Mouse (Mus musculus): Measurements from ENCODE around the gene Rasal1. TPM values are rescaled to one million over a fixed set of nuclear protein-coding genes. Genes with fewer than 3 reads are reported as not detected.

The Rasal1 gene
- total and polyA plus RNA-seq, 3 experiments = 0.33 TPM; not detected in 2

DNA sequence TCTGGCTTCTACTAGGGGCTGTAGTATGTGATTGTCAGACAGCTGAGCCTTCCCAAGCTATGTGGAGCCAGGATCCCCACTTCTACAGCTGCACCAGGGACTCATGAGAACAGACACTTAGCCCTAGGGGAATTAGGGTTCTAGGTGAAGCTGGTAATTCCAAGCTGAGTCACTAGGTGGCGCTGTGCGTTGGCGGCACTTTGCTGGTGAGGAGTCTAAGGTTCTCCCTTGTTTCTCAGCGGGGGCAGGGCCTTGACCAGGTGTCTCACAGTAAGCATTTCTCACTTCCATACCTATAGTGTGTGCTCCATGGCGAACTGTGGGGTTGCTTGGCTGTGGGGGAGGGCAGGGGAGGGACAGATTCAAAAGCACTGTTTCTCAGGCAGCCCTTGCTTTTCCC, 29.4 kb upstream of the Rasal1 start:
- Histone ChIP-seq H3K4me3 (no peak overlapping the region), H3K27ac (no peak overlapping the region), H3K4me1 (ENCODE audit: control insufficient read depth, insufficient read depth, low read length) (no peaks in the 10 kb centered on the region), H3K9ac (ENCODE audit: low read depth, low read length) (no peak overlapping the region), H3K79me2 (replicated peaks; ENCODE audit: control insufficient read depth, insufficient read depth, low read length) (no peaks in the 10 kb centered on the region; the same call in 1 of the 2 replicates), H3K27me3 (ENCODE audit: control insufficient read depth, insufficient read depth, low read length) (no peaks in the 10 kb centered on the region), H3K36me3 (ENCODE audit: control insufficient read depth, insufficient read depth, low read length) (no peaks in the 10 kb centered on the region)
- intact Hi-C loops (cut with DNase I) = loop anchor here (2.0 kb wide), 1 partner anchor 96 kb away; no protein-coding TSS in a partner anchor
- DNase-seq = peak; percentile 45 to 70
- TF ChIP-seq CTCF (IDR thresholded peaks at IDR 0.05) (peak; percentile 82), POLR2A (IDR thresholded peaks at IDR 0.05; ENCODE audit: insufficient read depth, low read depth, low read length) (no peak)
- WGBS = 25% methylated on average over 5 of the region's 5 CpGs

DNA sequence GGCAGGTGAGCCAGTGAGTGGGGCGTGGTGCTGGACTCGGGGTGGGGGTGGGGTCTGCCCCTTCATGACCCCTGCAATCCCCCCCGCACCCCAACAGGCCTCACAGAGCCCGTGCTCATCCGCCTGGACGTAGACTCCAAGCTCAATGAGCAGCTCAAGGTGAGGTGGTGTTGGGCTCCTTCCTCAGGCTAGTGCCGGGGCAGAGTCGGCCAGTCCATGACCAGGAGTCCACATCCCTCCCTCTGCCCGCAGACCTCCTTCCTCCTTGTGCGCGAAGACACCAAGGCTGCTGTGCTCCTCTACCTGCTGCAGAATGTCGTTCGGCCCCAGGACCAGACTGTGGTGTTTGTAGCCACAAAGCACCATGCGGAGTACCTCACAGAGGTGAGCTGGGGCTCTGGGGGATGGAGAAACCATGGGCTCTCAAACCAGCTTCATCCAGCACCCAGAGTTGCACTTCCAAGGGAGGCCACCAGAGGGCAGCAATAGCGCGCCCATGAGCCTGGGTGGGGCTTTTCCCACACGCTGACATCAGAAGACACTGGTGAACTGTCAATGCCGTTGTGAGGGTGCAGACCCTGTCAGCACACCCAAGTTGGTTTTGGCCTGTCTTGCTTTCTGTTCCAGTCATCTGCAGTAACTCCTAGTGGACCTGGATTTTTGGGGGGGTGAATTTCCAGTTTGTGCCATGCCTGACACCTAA, 28.1 kb upstream of the Rasal1 start:
- no peak overlapping the region for H3K9ac ChIP-seq (ENCODE audit: low read depth, low read length)
- intact Hi-C loops (cut with DNase I) = loop anchor here (1.0 to 2.0 kb wide), 2 partner anchors 53 to 126 kb away; no protein-coding TSS in a partner anchor
- H3K4me1 ChIP-seq (ENCODE audit: control insufficient read depth, insufficient read depth, low read length) = no peaks in the 10 kb centered on the region
- no peak overlapping the region for H3K27ac ChIP-seq
- H3K36me3 ChIP-seq (ENCODE audit: control insufficient read depth, insufficient read depth, low read length) = no peaks in the 10 kb centered on the region
- WGBS = 72% methylated on average over 18 of the region's 18 CpGs
- no peaks in the 10 kb centered on the region for H3K27me3 ChIP-seq (ENCODE audit: control insufficient read depth, insufficient read depth, low read length)
- no peaks in the 10 kb centered on the region for H3K79me2 ChIP-seq (replicated peaks; ENCODE audit: control insufficient read depth, insufficient read depth, low read length)
- TF ChIP-seq CTCF (IDR thresholded peaks at IDR 0.05) (no peak; the same call in none of the 2 replicates), POLR2A (IDR thresholded peaks at IDR 0.05; ENCODE audit: insufficient read depth, low read depth, low read length) (no peak), EP300 (IDR thresholded peaks at IDR 0.05; ENCODE audit: insufficient read depth, low read depth, low read length) (0 out of 2 replicates have a peak, but pooled peaks have one; percentile 51)
- no peak overlapping the region for H3K4me3 ChIP-seq
- DNase-seq = peak; percentile 79 to 87

- H3K27me3 ChIP-seq (ENCODE audit: control insufficient read depth, insufficient read depth, low read length) = no peaks in the 10 kb centered on the region
- no peak for TF ChIP-seq EP300 (IDR thresholded peaks at IDR 0.05; ENCODE audit: insufficient read depth, low read depth, low read length)
- no peak for TF ChIP-seq CTCF (IDR thresholded peaks at IDR 0.05)
- TF ChIP-seq POLR2A (IDR thresholded peaks at IDR 0.05; ENCODE audit: insufficient read depth, low read depth, low read length) = no peak
- intact Hi-C loops (cut with DNase I) = loop anchor here (2.0 kb wide), 1 partner anchor 126 kb away; no protein-coding TSS in a partner anchor
- H3K79me2 ChIP-seq (replicated peaks; ENCODE audit: control insufficient read depth, insufficient read depth, low read length) = no peaks in the 10 kb centered on the region
- WGBS = 75% methylated on average over 23 of the region's 23 CpGs
- no peaks in the 10 kb centered on the region for H3K36me3 ChIP-seq (ENCODE audit: control insufficient read depth, insufficient read depth, low read length)
- no peak overlapping the region for H3K4me3 ChIP-seq
- peak in 1 of 2 experiments; percentile 48 for DNase-seq
- no peak overlapping the region for H3K27ac ChIP-seq
- no peak overlapping the region for H3K9ac ChIP-seq (ENCODE audit: low read depth, low read length)
- H3K4me1 ChIP-seq (ENCODE audit: control insufficient read depth, insufficient read depth, low read length) = no peaks in the 10 kb centered on the region
Measured at GRCm38 (mm10) chr5:120621078-120621765, 27.4 kb upstream of the Rasal1 start.

GRCm38 (mm10) chr5:120621846-120622197, 26.8 kb upstream of the Rasal1 start:
- Histone ChIP-seq H3K36me3 (ENCODE audit: control insufficient read depth, insufficient read depth, low read length) (no peaks in the 10 kb centered on the region), H3K4me3 (no peak overlapping the region), H3K4me1 (ENCODE audit: control insufficient read depth, insufficient read depth, low read length) (no peaks in the 10 kb centered on the region), H3K27ac (no peak overlapping the region), H3K27me3 (ENCODE audit: control insufficient read depth, insufficient read depth, low read length) (no peaks in the 10 kb centered on the region), H3K79me2 (replicated peaks; ENCODE audit: control insufficient read depth, insufficient read depth, low read length) (no peaks in the 10 kb centered on the region), H3K9ac (ENCODE audit: low read depth, low read length) (no peak overlapping the region)
- 66% methylated on average over 10 of the region's 10 CpGs for WGBS
- intact Hi-C loops (cut with DNase I) = loop anchor here (2.0 kb wide), 1 partner anchor 125 kb away; no protein-coding TSS in a partner anchor
- TF ChIP-seq EP300 (IDR thresholded peaks at IDR 0.05; ENCODE audit: insufficient read depth, low read depth, low read length) (no peak), CTCF (IDR thresholded peaks at IDR 0.05) (no peak), POLR2A (IDR thresholded peaks at IDR 0.05; ENCODE audit: insufficient read depth, low read depth, low read length) (no peak)
- DNase-seq = no peak

DNA sequence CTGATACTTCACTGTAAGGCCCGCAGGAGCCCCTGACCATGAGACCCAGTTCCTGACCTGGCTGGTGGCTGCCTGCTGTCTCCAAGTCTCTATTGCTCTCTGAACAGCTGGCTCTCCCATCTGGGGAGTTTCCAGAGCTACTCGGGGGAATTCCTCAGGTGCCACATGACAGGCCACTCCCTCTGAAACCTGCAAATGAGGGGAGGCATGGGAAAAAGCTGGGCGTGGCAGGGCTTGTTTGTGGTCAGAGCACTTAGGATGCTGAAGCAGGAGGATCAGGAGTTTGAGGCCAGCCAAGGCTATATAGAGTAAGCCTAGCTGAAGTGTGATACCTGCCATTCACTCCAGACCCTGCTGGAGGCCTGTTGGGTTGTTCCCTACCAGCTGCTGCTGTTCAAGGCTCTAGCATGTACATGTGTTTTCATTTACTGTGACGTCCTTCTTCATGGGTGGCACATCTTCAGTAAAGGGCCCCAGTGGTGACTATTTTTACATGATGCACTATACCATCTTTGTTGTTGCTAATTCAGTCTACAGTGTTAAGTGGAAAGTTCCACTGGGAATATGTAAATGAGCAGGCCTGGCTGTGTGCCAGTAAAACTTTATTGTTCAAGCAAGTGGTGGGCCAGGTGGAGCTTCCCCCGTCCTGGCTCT, 26.3 kb upstream of the Rasal1 start:
- intact Hi-C loops (cut with DNase I) = no loop called here
- 64% methylated on average over 5 of the region's 5 CpGs for WGBS
- no peak overlapping the region for H3K9ac ChIP-seq (ENCODE audit: low read depth, low read length)
- TF ChIP-seq POLR2A (IDR thresholded peaks at IDR 0.05; ENCODE audit: insufficient read depth, low read depth, low read length) = no peak
- no peak for TF ChIP-seq EP300 (IDR thresholded peaks at IDR 0.05; ENCODE audit: insufficient read depth, low read depth, low read length)
- TF ChIP-seq CTCF (IDR thresholded peaks at IDR 0.05) = no peak
- no peaks in the 10 kb centered on the region for H3K27me3 ChIP-seq (ENCODE audit: control insufficient read depth, insufficient read depth, low read length)
- no peaks in the 10 kb centered on the region for H3K36me3 ChIP-seq (ENCODE audit: control insufficient read depth, insufficient read depth, low read length)
- no peak overlapping the region for H3K4me3 ChIP-seq
- H3K79me2 ChIP-seq (replicated peaks; ENCODE audit: control insufficient read depth, insufficient read depth, low read length) = no peaks in the 10 kb centered on the region
- no peak for DNase-seq
- H3K4me1 ChIP-seq (ENCODE audit: control insufficient read depth, insufficient read depth, low read length) = no peaks in the 10 kb centered on the region
- H3K27ac ChIP-seq = no peak overlapping the region

Data from heart, adult 2 months (tissue).